Comparison of ENCODE assay signal across 10 mouse cellular contexts in genomic region chr4:136509857-136510256, GRCm38 (mm10). TPM values are rescaled to one million over a fixed set of nuclear protein-coding genes. Genes with fewer than 3 reads are reported as not detected.
DNase-seq lines count a peak whose midpoint lies in the region; ATAC-seq and TF ChIP-seq lines count a peak whose summit lies in the region.
"Had no signal": no experiment of that assay in that cellular context is flagged by ENCODE, and none has a peak within 500 bp of the region (broad histone marks: within the 10 kb centered on the region; RNA-seq: fewer than 3 reads in every experiment).

No protein-coding gene starts in this region.

- H3K4me3 ChIP-seq in intestine, postnatal 0 days (ENCODE audit: low read depth, low read length) = no peak overlapping the region
- H3K4me3 ChIP-seq in intestine, embryonic 15.5 days (replicated peaks) = no peak overlapping the region
- H3K4me3 ChIP-seq in ES-E14 (ENCODE audit: insufficient read depth in 1 of 2, low read depth in 1 of 2, low read length in 2 of 2, poor library complexity in 1 of 2, severe bottlenecking in 1 of 2) = no peak overlapping the region
- no peak overlapping the region for H3K4me3 ChIP-seq in hindbrain, embryonic 11.5 days (ENCODE audit: low read depth, low read length)
- H3K4me3 ChIP-seq: liver, embryonic 15.5 days had no signal

- no peak for DNase-seq in ES-E14 (ENCODE audit: low read depth, low spot score)
- DNase-seq in induced T-regulatory cell, adult 2 months (ENCODE audit: low read depth) = peak; percentile 63
- DNase-seq in naive thymus-derived CD4-positive, alpha-beta T cell, adult 2 months (ENCODE audit: low read depth) = peak; percentile 67
- DNase-seq in hindbrain, embryonic 11.5 days (ENCODE audit: low spot score) = no peak
- no peak for DNase-seq in Muller cell, postnatal 12 days (ENCODE audit: inconsistent ontology term)
- no peak for DNase-seq in left cerebral cortex, postnatal 14 days (ENCODE audit: low spot score in 2 of 2)

- 70% methylated on average over 1 of the region's 1 CpGs for WGBS in intestine, postnatal 0 days
- WGBS in intestine, embryonic 15.5 days = 80% methylated on average over 1 of the region's 1 CpGs
- 81% methylated on average over 1 of the region's 1 CpGs for WGBS in hindbrain, embryonic 11.5 days

- H3K9ac ChIP-seq in intestine, postnatal 0 days (ENCODE audit: low read depth, low read length) = no peak overlapping the region
- H3K9ac ChIP-seq in intestine, embryonic 15.5 days = no peak overlapping the region
- no peak overlapping the region for H3K9ac ChIP-seq in ES-E14 (ENCODE audit: insufficient read depth, low read depth, low read length, poor library complexity, severe bottlenecking)
- H3K9ac ChIP-seq in hindbrain, embryonic 11.5 days (ENCODE audit: low read depth, low read length) = no peak overlapping the region
- H3K9ac ChIP-seq: liver, embryonic 15.5 days had no signal

- no peaks in the 10 kb centered on the region for H3K9me3 ChIP-seq in intestine, postnatal 0 days (ENCODE audit: control insufficient read depth)
- no peaks in the 10 kb centered on the region for H3K9me3 ChIP-seq in intestine, embryonic 15.5 days
- H3K9me3 ChIP-seq in ES-E14 (ENCODE audit: control insufficient read depth, insufficient read depth, low read depth, low read length) = no peaks in the 10 kb centered on the region
- no peaks in the 10 kb centered on the region for H3K9me3 ChIP-seq in hindbrain, embryonic 11.5 days (ENCODE audit: control insufficient read depth, low read length)
- H3K9me3 ChIP-seq: liver, embryonic 15.5 days had no signal

- no peak overlapping the region for H3K27ac ChIP-seq in intestine, postnatal 0 days (ENCODE audit: low read depth, low read length)
- H3K27ac ChIP-seq in intestine, embryonic 15.5 days = no peak overlapping the region
- no peak overlapping the region for H3K27ac ChIP-seq in ES-E14 (ENCODE audit: insufficient read depth, low read depth, low read length, poor library complexity, severe bottlenecking)
- H3K27ac ChIP-seq in hindbrain, embryonic 11.5 days (ENCODE audit: low read depth, low read length) = no peak overlapping the region
- H3K27ac ChIP-seq: liver, embryonic 15.5 days had no signal

- in situ Hi-C loops in ES-E14 (cut with MboI; ENCODE audit: low sequenced_read_pairs in 2 of 2, unreplicated experiment in 2 of 2) = no loop called here

- no peaks in the 10 kb centered on the region for H3K4me1 ChIP-seq in intestine, postnatal 0 days (replicated peaks; ENCODE audit: control insufficient read depth, insufficient read depth, low read length)
- H3K4me1 ChIP-seq in intestine, embryonic 15.5 days (replicated peaks) = peaks cover 8% of the 10 kb centered on the region; the same call in 1 of the 2 replicates
- peaks cover 0 to 4% of the 10 kb centered on the region in 2 experiments; a peak in 1 of 4 replicates for H3K4me1 ChIP-seq in ES-E14 (ENCODE audit: control insufficient read depth in 2 of 2, insufficient read depth in 2 of 2, low read length in 2 of 2, poor library complexity in 1 of 2)
- no peaks in the 10 kb centered on the region for H3K4me1 ChIP-seq in hindbrain, embryonic 11.5 days (replicated peaks; ENCODE audit: control insufficient read depth, insufficient read depth, low read length)

- intact Hi-C loops in left cerebral cortex, postnatal 14 days (cut with DNase I) = no loop called here

- no peaks in the 10 kb centered on the region for H3K36me3 ChIP-seq in intestine, postnatal 0 days (ENCODE audit: control insufficient read depth, insufficient read depth)
- no peaks in the 10 kb centered on the region for H3K36me3 ChIP-seq in intestine, embryonic 15.5 days
- no peaks in the 10 kb centered on the region for H3K36me3 ChIP-seq in ES-E14 (ENCODE audit: control insufficient read depth, insufficient read depth, low read length, poor library complexity, severe bottlenecking)
- H3K36me3 ChIP-seq in hindbrain, embryonic 11.5 days (ENCODE audit: control insufficient read depth, insufficient read depth, low read length) = no peaks in the 10 kb centered on the region
- H3K36me3 ChIP-seq: liver, embryonic 15.5 days had no signal

- H3K27me3 ChIP-seq in intestine, postnatal 0 days (replicated peaks; ENCODE audit: control insufficient read depth, insufficient read depth, low read length) = no peaks in the 10 kb centered on the region
- no peaks in the 10 kb centered on the region for H3K27me3 ChIP-seq in intestine, embryonic 15.5 days (replicated peaks)
- H3K27me3 ChIP-seq in hindbrain, embryonic 11.5 days (ENCODE audit: control insufficient read depth, insufficient read depth, low read length) = no peaks in the 10 kb centered on the region
- H3K27me3 ChIP-seq: liver, embryonic 15.5 days had no signal

- peak; percentile 75 for TF ChIP-seq CTCF in intestine, postnatal 0 days (IDR thresholded peaks at IDR 0.05; ENCODE audit: low read depth)

- no peak for ATAC-seq in intestine, postnatal 0 days
- ATAC-seq in intestine, embryonic 15.5 days = no peak
- ATAC-seq in hindbrain, embryonic 11.5 days (ENCODE audit: low FRiP score) = no peak

- no peak overlapping the region for H3K4me2 ChIP-seq in intestine, postnatal 0 days (replicated peaks; ENCODE audit: low read depth)
- no peak overlapping the region for H3K4me2 ChIP-seq in intestine, embryonic 15.5 days (replicated peaks)
- no peak overlapping the region for H3K4me2 ChIP-seq in hindbrain, embryonic 11.5 days (replicated peaks; ENCODE audit: low read depth, low read length)
- H3K4me2 ChIP-seq: liver, embryonic 15.5 days had no signal

TF ChIP-seq in ES-E14, 5 proteins besides CTCF, POLR2A, EP300 and RAD21:
- TF ChIP-seq ZC3H11A (IDR thresholded peaks at IDR 0.05; ENCODE audit: borderline replicate concordance, low read depth, low read length) = peak; percentile 9; the same call in 1 of the 2 replicates
- TF ChIP-seq CHD2 (IDR thresholded peaks at IDR 0.05; ENCODE audit: low read depth, low read length) = no peak

RNA-seq across cellular contexts. Expression of gene Luzp1, which starts 40.3 kb away (rescaled TPM):
- polyA plus RNA-seq in intestine, postnatal 0 days (2015; fragmentation: Nextera tagmentation; extraction: Ambion mirVana) = 82.9 and 100 TPM in 2 replicates
- 114 and 115 TPM in 2 replicates for polyA plus RNA-seq in intestine, embryonic 15.5 days (2015; fragmentation: Nextera tagmentation; extraction: Ambion mirVana)
- 34.6 and 41.0 TPM in 2 replicates for total RNA-seq in ES-E14 (2012; rRNA removed)
- 96.6 and 130 TPM in 2 replicates for polyA plus RNA-seq in hindbrain, embryonic 11.5 days (2014; fragmentation: Nextera tagmentation; extraction: Ambion mirVana)
- total RNA-seq in left cerebral cortex, postnatal 14 days (2021) = 10 to 100 TPM; 54.7 to 67.9 TPM

RNA-seq across cellular contexts. Expression of gene 6030445D17Rik, which starts 47.8 kb away (rescaled TPM):
- 0.50 and 0.59 TPM in 2 replicates for polyA plus RNA-seq in intestine, postnatal 0 days (2015; fragmentation: Nextera tagmentation; extraction: Ambion mirVana)
- polyA plus RNA-seq in intestine, embryonic 15.5 days (2015; fragmentation: Nextera tagmentation; extraction: Ambion mirVana) = 0.43 and 0.50 TPM in 2 replicates
- total RNA-seq in ES-E14 (2012; rRNA removed) = 0.89 and 1.0 TPM in 2 replicates
- not detected in 2 replicates for polyA plus RNA-seq in hindbrain, embryonic 11.5 days (2014; fragmentation: Nextera tagmentation; extraction: Ambion mirVana)
- under 1 TPM; 0.20 to 0.32 TPM for total RNA-seq in left cerebral cortex, postnatal 14 days (2021)
- total RNA-seq: neutrophil, adult 5-6 weeks had no signal

Comparison
In these comparisons a context has a peak if more than half of its experiments do, and no peak if none do; other contexts are left out.
1. DNase-seq: peak in induced T-regulatory cell, adult 2 months (single experiment) and naive thymus-derived CD4-positive, alpha-beta T cell, adult 2 months (single experiment); none in ES-E14 (single experiment), hindbrain, embryonic 11.5 days (single experiment), Muller cell, postnatal 12 days (single experiment) and left cerebral cortex, postnatal 14 days (0 of 2).